Mouse (Mus musculus) embryonic facial prominence, embryonic 14.5 days (tissue): Measurements from ENCODE around the gene Camk2b. TPM values are rescaled to one million over a fixed set of nuclear protein-coding genes. Genes with fewer than 3 reads are reported as not detected.
A peak's percentile ranks its signal among the peaks of the same experiment; 100 is the strongest.

Source experiments
- ATAC-seq: fragments of 200-750 bp; cut with Nextera tagmentation; 2 replicates; pipeline ENCODE4 v1.8.0; 2017; ENCODE audit warnings: low read depth, moderate number of reproducible peaks, moderate TSS enrichment
- DNase-seq: peaks from one replicate; pipeline ENCODE4 v3.0.0-alpha.2; 2015; ENCODE audit warnings: low spot score
- H3K27ac ChIP-seq: fragments of 300-500 bp; sonication (generic); replicated peaks from 2 replicates; pipeline ENCODE4 v1.5.1; 2014; ENCODE audit warnings: low read depth, mild to moderate bottlenecking, low read length, moderate library complexity
- H3K27me3 ChIP-seq: fragments of 300-500 bp; sonication (generic); replicated peaks from 2 replicates; pipeline ENCODE4 v1.6.1; 2014; ENCODE audit warnings: low read length; ENCODE audit not compliant: control insufficient read depth, insufficient read depth
- H3K36me3 ChIP-seq: fragments of 300-500 bp; sonication (generic); 2 replicates; pipeline ENCODE4 v1.6.1; 2014; ENCODE audit warnings: low read length, mixed read lengths; ENCODE audit not compliant: control insufficient read depth, insufficient read depth
- H3K4me1 ChIP-seq: fragments of 300-500 bp; sonication (generic); 2 replicates; pipeline ENCODE4 v1.6.1; 2014; ENCODE audit warnings: antibody characterized with exemption, low read length; ENCODE audit not compliant: control insufficient read depth, insufficient read depth
- H3K4me2 ChIP-seq: fragments of 300-500 bp; sonication (generic); 2 replicates; pipeline ENCODE4 v1.6.1; 2014; ENCODE audit warnings: low read depth, mild to moderate bottlenecking, low read length, moderate library complexity, mixed read lengths
- H3K4me3 ChIP-seq: fragments of 300-500 bp; sonication (generic); 2 replicates; pipeline ENCODE4 v1.5.1; 2014; ENCODE audit warnings: low read depth, mild to moderate bottlenecking, low read length
- H3K9ac ChIP-seq: fragments of 300-500 bp; sonication (generic); 2 replicates; pipeline ENCODE4 v1.6.1; 2014; ENCODE audit warnings: low read depth, mild to moderate bottlenecking, low read length, moderate library complexity, mixed read lengths
- H3K9me3 ChIP-seq: fragments of 300-500 bp; sonication (generic); 2 replicates; pipeline ENCODE4 v1.6.1; 2016; ENCODE audit warnings: low read length; ENCODE audit not compliant: control insufficient read depth
- WGBS: fragments of 180-500 bp; shearing (Covaris S2); extraction: QIAGEN DNeasy Blood & Tissue Kit; methylation state at CpG from one replicate; pipeline ENCODE4 v1.1.7; 2014; 5-methylcytosine and 5-hydroxymethylcytosine counted together
- polyA plus RNA-seq: library from polyadenylated mRNA; unstranded; fragments of >200 nt; fragmentation: Nextera tagmentation; extraction: Ambion mirVana; gene quantifications from 2 replicates; pipeline ENCODE4 v1.2.1, GENCODE M21; 2014

The Camk2b gene
- polyA plus RNA-seq, 1 experiment from 2014 or later = 9.2 TPM

DNA sequence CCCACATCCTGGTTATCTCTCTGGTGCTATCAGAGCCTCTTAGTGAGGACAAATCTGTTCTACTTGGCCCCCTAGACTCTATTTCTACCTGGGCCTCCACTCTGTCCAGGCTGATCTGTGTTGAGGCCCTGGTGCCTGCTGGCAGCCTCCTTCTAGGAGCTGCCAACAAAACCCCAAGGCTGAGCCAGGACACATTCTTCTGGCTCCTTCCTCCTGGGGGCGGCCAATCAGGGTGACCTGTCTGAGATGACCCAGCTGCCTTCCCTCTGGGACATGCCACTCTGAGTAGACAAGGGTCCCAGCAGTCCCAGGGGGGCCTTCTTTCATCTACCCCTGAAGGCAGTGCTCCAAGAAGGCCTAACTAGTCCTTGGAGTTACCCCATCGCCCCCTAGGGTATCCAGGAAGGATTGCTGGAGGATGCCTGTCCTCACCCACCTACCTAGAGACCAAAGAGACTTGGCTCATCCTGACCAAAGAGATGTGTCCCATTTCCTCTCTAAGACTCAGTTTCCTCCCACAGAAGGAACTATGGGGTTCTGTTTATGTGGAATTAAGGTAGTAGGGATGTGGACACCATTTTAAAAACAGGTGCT is 63.0 kb downstream of the Camk2b start:
- no peak for DNase-seq
- no peaks in the 10 kb centered on the region for H3K9me3 ChIP-seq
- peaks cover 5% of the 10 kb centered on the region; the same call in 1 of the 2 replicates for H3K27me3 ChIP-seq
- H3K4me3 ChIP-seq = no peak overlapping the region
- H3K27ac ChIP-seq = no peak overlapping the region
- no peak for ATAC-seq
- peaks cover 16% of the 10 kb centered on the region for H3K4me1 ChIP-seq
- WGBS = 38% methylated on average over 2 of the region's 2 CpGs
- no peak overlapping the region for H3K9ac ChIP-seq
- H3K4me2 ChIP-seq = no peak overlapping the region
- no peaks in the 10 kb centered on the region for H3K36me3 ChIP-seq

DNA sequence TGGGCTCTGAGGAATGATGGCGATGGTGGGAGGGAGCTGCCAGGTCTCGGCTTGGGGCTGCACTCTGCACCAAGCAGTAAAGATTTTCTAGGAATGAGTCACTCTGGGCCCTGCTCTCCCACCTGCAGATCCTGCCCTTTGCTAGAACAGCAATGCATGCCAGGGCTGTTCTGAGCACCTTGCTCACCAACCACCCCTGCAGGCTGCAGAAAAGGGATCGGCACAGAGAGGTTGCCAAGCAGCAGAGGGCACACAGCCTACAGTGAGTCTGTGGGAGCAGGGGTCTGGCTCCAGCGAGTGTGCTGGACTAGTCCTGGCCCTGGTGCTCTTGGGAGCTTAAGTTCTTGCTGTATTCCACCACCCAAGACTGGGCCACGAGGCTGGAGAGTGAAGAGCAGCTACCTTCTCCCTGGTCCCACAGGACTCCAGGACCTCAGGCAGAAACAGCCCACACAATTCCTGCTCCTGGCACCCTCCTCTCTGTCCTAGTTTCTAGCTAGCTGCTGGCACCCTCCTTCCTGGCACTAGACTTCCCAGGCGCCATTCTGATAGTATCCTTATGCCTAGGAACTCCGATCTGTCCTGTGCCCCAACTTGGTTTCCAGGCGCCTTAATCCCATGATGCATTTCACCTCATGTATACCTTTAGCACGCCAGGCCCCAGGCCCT is 64.0 kb downstream of the Camk2b start:
- 80% methylated on average over 8 of the region's 9 CpGs for WGBS
- H3K9me3 ChIP-seq = no peaks in the 10 kb centered on the region
- H3K27me3 ChIP-seq = peaks cover 5% of the 10 kb centered on the region; the same call in 1 of the 2 replicates
- H3K4me3 ChIP-seq = no peak overlapping the region
- no peak overlapping the region for H3K4me2 ChIP-seq
- no peak overlapping the region for H3K9ac ChIP-seq
- no peak for ATAC-seq
- no peak overlapping the region for H3K27ac ChIP-seq
- H3K4me1 ChIP-seq = peaks cover 16% of the 10 kb centered on the region
- no peaks in the 10 kb centered on the region for H3K36me3 ChIP-seq
- DNase-seq = no peak

DNA sequence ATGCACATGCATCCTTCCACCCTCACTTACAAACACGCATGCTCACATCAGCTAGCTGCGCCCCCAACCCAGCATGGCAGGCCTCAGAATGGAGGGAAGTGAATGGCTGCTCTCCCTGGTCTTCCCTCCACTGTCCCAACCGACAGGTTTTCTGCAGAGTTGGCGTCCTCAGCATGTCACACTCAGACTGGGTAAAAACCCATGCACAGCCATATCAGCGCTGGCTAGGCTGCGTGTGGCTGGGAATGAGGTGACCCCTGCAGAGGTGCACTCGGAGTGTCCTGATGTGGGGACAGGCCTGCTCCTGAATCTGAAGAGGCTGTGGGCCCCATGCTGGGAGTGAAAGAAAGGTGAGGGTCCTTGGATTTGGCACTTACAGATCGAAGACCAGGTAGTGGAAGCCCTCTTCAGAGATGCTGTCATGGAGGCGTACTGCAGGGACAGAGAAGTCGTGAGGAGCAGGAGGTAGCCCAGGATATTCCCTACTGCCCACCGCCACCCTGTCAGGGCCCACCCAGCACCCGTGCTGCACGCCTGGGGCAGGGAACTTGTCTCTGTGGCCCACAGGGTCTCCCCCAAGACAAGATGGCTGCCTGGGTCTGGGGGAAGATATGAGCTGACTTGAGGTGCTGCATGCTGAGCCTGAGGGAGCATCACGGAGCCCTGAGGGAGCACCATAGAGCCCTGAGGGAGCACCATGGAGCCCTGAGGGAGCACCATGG is 65.0 kb downstream of the Camk2b start:
- Histone ChIP-seq H3K4me3 (no peak overlapping the region), H3K27ac (peak overlapping the region; percentile 65; the same call in 1 of the 2 replicates), H3K36me3 (no peaks in the 10 kb centered on the region), H3K9ac (no peak overlapping the region), H3K4me2 (no peak overlapping the region), H3K27me3 (peaks cover 5% of the 10 kb centered on the region; the same call in 1 of the 2 replicates), H3K9me3 (no peaks in the 10 kb centered on the region), H3K4me1 (peaks cover 16% of the 10 kb centered on the region)
- DNase-seq (no peak), ATAC-seq (0 out of 2 replicates have a peak, but pooled peaks have one; percentile 6)
- WGBS = 76% methylated on average over 14 of the region's 14 CpGs

DNA sequence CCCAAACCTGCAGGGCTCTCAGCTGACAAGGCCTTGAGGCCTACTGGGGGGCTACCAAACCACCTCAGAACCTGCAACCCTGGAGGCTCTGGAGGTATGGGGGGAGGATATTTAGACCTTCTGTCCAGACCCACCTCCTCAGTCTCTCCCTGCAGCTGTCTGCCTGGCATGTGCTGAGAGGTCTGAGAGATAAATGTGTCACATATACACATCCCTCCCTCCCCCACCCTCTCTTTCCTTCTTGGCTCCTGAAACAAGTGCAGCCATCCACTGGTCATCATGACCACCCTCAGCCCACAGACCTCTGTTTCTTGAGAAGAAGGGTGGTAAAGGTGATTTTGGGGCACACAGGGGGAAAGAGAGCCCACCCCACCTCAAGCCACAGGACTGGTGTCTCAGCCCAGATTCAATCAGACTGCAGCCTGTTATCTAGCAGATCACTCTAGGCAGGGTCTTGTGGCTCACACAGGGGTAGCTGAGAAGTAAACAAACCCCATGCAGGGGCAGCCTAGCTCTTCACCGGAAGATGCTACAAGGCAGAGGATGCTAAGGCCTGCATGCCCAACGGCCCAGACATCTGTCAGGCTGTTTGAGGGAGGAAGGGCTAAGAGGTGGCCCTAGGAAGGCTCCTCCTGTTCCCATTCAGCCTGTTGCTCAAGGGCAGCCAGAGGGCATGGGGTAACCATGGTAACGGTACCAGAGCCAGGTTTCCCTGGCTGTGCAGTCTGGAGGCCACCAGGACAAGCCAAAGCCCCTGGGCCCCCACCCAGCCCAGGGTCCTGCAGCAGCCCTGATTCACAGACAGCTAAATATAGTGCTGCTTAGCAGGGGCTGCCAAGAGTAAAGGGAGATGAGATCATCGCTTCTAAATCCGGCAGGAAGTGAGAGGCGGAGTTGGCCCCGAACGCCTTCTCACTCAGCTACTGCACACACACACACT is 66.1 kb downstream of the Camk2b start:
- no peaks in the 10 kb centered on the region for H3K9me3 ChIP-seq
- no peak overlapping the region for H3K4me2 ChIP-seq
- peaks cover 5% of the 10 kb centered on the region; the same call in 1 of the 2 replicates for H3K27me3 ChIP-seq
- 0 out of 2 replicates have a peak overlapping the region, but pooled peaks have one; percentile 10 for H3K9ac ChIP-seq
- ATAC-seq (peak; percentile 95), DNase-seq (peak; percentile 94)
- peak overlapping the region; percentile 65 for H3K27ac ChIP-seq
- peaks cover 16% of the 10 kb centered on the region for H3K4me1 ChIP-seq
- WGBS = 6% methylated on average over 7 of the region's 8 CpGs
- H3K36me3 ChIP-seq = no peaks in the 10 kb centered on the region
- no peak overlapping the region for H3K4me3 ChIP-seq

DNA sequence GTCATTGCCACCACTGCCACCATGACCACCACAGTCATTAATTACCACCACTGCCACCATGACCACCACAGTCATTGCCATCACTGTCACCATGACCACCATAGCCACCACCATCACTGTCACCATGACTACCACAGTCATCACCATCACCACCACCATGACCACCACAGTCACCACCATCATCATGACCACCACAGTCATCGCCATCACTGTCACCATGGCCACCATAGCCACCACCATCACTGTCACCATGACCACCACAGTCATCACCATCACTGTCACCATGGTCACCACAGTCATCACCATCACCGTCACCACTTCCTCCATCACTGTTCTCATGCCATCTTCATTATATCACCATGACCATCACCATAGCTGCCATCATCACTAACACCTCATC is 67.7 kb downstream of the Camk2b start:
- H3K4me3 ChIP-seq = no peak overlapping the region
- no peaks in the 10 kb centered on the region for H3K36me3 ChIP-seq
- peaks cover 16% of the 10 kb centered on the region for H3K4me1 ChIP-seq
- H3K27ac ChIP-seq = no peak overlapping the region
- no peaks in the 10 kb centered on the region for H3K27me3 ChIP-seq
- ATAC-seq (no peak), DNase-seq (no peak)
- 96% methylated on average over 2 of the region's 2 CpGs for WGBS
- H3K9me3 ChIP-seq = no peaks in the 10 kb centered on the region
- no peak overlapping the region for H3K4me2 ChIP-seq
- H3K9ac ChIP-seq = no peak overlapping the region

DNA sequence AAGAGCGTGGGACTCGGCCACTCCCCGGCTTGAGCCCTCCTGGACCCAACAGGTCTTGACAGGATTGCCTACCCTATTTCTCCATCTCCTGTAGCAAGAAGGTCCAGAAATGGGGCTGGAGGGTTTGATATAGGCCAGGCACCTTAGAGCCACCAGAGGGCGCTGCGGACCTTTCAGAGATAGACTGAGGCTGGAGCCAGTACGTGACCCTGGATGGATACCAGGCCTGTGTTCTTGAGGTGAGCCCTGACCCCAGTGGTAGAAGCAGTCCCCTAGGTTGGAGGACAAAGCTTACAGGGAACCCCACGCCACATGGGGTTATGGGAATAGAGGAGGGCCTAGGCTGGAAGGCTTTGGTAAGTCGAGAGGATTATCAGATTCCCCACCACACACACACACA is 70.2 kb downstream of the Camk2b start:
- ATAC-seq = peak; percentile 30; the same call in 1 of the 2 replicates
- WGBS = 12% methylated on average over 7 of the region's 8 CpGs

DNA sequence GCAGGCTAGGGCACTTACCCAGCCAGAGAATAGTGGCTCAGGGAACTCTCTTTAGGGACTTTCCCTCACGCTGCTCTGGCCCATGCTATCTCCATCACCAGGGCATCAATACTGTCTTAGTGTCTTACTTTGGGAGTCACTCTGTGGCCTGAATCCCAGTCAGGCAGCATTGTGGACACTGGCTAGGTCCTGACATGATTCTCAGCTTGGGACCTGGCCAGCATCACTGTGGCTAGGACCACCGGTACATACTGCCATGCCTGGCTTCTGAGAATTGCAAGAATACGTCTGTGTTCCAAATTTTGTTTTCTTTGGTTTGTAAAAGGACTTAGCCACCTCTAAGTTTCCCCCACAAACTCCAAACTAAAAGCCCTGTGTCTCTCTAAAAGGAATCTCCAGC is 71.3 kb downstream of the Camk2b start:
- WGBS = 81% methylated on average over 3 of the region's 3 CpGs

More for the DNA sequence above, 70.2 kb downstream of the Camk2b start:
- Histone ChIP-seq H3K4me3 (no peak overlapping the region), H3K27me3 (no peaks in the 10 kb centered on the region), H3K4me1 (peaks cover 16% of the 10 kb centered on the region), H3K27ac (no peak overlapping the region), H3K4me2 (no peak overlapping the region), H3K9ac (no peak overlapping the region), H3K9me3 (no peaks in the 10 kb centered on the region), H3K36me3 (no peaks in the 10 kb centered on the region)
- peak; percentile 87 for DNase-seq

DNA sequence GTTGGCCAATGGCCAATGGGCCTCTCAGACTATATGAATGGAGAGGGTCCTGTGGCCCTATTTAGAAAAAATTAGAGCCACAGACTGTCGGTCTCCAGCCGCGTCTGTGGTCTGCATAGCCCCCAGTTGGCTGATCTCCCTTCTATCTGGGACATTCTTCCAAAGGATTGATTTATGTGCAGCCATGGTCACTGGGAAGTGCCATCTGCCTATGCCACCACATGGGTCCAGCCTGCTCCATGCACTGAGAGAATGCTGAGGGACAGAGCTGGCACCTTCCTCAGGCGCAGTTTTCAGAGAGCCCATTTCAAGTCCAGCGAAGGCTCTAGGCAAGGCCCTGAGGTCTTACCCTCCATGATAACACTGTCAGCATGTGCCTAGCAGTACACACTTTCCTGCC is 72.0 kb downstream of the Camk2b start:
- Histone ChIP-seq H3K4me1 (no peaks in the 10 kb centered on the region), H3K9ac (no peak overlapping the region), H3K4me2 (no peak overlapping the region), H3K4me3 (no peak overlapping the region), H3K9me3 (no peaks in the 10 kb centered on the region), H3K36me3 (no peaks in the 10 kb centered on the region), H3K27ac (no peak overlapping the region), H3K27me3 (no peaks in the 10 kb centered on the region)
- no peak for DNase-seq
- 71% methylated on average over 5 of the region's 5 CpGs for WGBS
- ATAC-seq = no peak

More for the DNA sequence above, 71.3 kb downstream of the Camk2b start:
- Histone ChIP-seq H3K4me3 (no peak overlapping the region), H3K27ac (no peak overlapping the region), H3K9me3 (no peaks in the 10 kb centered on the region), H3K9ac (no peak overlapping the region), H3K36me3 (no peaks in the 10 kb centered on the region), H3K27me3 (no peaks in the 10 kb centered on the region), H3K4me2 (no peak overlapping the region), H3K4me1 (peaks cover 5% of the 10 kb centered on the region)
- DNase-seq (no peak), ATAC-seq (no peak)
